Mouse (Mus musculus) G1E-ER4 (cell line): Measurements from ENCODE around the gene Prr14. TPM values are rescaled to one million over a fixed set of nuclear protein-coding genes. Genes with fewer than 3 reads are reported as not detected.
"Not testable (repeated sequence)": the region's sequence is repeated elsewhere in the genome, so short reads cannot be mapped to it uniquely, and the experiment has no call there.

ENCODE experiments used
- GATA1 ChIP-seq: IDR thresholded peaks from one replicate; pipeline ENCODE4 v1.8.0; 2012; ENCODE audit warnings: low read length, inconsistent platforms
- polyA plus RNA-seq: library from polyadenylated mRNA; stranded (reverse); fragments of >175 nt; gene quantifications from 2 replicates; pipeline ENCODE4 v1.2.3, GENCODE M21; 2012

Prr14 gene
- 62.8 and 67.0 TPM in 2 replicates for polyA plus RNA-seq

- not testable (repeated sequence) for TF ChIP-seq GATA1
These were observed at the start of gene Prr14 for GRCm38 (mm10) chr7:127459311-127459710. TSS of gene Prr14 (plus strand) at chr7:127459611.

DNA sequence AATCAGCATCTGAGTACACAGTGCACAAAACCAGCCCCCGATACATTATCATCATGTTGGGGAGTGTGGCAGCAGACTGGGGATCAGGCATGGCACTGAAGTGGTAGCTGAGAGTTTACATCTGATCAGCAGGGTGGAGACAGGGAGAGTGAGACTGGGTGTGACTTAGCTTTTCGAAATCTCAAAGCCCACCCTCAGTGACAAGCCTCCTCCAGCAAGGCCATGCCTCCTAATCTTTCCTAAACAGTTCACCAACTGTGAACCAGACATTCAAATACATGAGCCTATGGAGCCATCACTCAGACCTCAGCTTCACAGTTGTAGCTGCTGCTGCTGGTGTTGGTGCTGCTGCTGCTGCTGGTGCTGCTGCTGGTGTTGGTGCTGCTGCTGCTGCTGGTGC, 48.0 kb upstream of the Prr14 start:
- TF ChIP-seq GATA1, result no peak

DNA sequence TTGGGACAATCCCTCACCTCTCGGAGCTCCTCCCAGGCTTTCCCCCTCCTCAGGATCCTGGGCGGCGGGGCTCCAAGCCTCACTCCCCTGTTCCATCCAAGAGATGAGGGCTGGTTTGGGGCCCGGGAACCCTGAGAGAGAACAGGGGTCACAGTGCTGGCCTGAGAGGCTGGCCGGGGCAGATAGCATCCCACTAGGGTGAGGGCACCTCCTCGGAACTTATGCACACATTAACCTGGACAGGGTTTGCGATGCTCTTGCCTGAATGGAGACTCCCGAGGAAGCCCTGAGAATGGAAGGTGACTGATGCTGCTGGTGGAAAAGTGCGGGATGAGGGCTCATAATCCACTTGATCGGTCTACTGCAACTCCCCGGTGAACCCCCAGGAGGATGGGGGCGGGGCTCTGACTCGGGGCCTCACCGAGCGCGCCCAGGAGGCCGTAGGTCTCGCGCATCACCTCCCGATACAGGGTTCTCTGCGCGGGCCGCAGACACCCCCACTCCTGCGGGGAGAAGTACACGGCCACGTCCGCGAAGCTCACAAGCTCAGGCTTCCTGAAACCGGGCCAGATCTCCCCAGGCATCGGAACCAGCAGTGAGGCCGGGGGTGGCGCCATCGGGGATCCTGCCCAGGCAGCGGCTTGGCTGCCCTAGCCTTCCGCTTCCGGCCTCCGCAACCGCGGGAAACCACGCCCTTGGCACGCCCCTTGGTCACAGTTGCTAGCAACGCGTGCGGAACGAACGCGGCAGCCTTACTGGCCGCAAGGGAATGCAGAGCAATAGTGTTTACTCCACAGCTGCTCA, 37.8 kb upstream of the Prr14 start, which contains the start of gene Zfp688:
Zfp688 (minus strand) TSS at position 681 of the 804 bp plus-strand sequence.
- no peak for TF ChIP-seq GATA1

DNA sequence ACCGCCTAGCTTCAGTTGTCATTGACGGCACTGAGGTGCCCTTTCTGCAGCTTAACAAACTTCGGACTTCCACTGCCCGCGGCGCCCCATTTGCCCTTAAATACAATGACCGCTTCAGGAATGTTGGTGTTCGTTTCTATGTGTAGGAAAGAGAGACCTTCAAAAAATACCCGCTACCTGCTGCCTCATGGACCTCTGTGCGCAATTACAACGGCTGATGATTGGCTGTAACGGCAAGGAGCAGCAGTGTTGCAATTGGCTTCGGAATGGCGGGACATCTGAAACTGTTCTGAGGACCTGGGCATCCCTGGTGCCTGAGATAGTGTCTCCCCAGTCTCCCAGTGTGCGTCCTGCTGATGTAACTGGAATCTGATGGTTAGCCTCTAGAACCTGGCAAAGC, 37.2 kb upstream of the Prr14 start:
- no peak for TF ChIP-seq GATA1

GRCm38 (mm10) chr7:127425291-127425690, 34.1 kb upstream of the Prr14 start:
- TF ChIP-seq GATA1, result no peak

DNA sequence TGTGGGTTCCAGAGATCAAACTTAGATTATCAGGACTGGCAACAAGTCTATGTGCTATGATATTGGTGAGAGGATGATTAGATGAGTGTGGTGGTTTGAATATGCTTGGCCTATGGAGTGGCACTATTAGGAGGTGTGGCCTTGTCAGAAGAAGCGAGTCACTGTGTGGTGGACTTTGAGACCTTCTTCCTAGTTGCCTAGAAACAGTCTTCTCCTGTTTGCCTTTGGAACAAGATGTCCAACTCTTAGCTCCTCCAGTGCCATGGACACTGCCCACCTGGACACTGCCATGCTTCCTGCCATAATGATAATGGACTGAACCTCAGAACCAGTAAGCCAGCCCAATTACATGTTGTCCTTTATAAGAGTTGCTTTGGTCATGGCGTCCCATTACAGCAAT, 33.5 kb upstream of the Prr14 start:
- no peak for TF ChIP-seq GATA1

DNA sequence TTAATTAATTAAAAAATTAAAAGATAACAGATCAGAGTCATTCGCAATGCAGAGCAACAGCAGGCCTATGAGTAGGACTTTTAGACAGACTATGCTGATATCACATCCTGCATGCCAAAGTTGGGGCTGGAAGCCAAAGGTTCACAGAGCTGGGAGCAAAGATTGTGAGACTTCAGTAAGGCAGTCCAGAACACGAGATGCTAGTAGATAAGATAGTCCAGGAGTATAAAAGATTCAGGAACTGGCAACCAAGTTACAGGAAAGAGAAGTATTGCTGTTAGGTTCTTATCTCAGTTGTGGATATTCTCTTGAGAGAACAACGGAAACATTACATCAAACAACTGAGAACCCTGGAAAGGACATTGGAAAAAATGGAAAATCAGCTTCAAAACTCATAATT, 33.1 kb upstream of the Prr14 start:
- TF ChIP-seq GATA1, result no peak

- no peak for TF ChIP-seq GATA1
These were observed 24.2 kb upstream of the Prr14 start for GRCm38 (mm10) chr7:127435206-127435605.

DNA sequence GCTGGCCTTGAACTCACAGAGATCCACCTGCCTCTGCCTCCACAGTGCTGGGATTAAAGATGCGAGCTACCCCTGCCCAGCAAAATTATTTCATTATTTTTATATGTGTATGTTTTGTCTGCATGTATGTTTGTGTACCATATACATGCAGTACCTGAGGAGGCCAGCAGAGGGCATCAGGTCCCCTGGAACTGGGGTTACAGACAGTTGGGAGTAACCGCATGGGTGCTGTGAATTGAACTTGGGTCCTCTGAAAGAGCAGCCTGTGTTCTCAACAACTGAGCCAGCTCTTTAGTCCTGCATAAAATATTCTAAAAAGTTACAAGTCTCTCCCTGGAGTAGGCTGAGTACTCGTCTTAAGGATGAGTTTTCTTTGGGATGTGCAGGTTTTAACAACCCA, 21.7 kb upstream of the Prr14 start:
- TF ChIP-seq GATA1, result no peak

DNA sequence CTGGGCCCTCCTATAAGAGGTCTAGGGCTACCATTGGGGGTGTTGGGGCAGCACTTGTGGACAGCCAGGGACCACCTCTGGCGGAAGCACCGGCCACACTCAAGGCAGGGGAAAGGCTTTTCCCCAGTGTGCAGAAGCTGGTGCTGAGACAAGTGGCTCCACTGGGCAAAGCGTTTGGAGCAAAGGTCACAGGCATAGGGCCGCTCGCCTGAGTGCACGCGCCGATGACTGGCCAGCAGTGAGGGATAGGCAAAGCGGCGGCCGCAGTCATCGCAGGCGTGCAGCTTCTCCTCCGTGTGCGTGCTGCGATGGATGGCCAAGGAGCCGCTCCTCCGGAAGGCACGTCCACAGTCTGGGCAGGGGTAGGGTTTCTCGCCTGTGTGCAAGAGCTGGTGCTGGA, 15.4 kb upstream of the Prr14 start:
- TF ChIP-seq GATA1, result no peak

DNA sequence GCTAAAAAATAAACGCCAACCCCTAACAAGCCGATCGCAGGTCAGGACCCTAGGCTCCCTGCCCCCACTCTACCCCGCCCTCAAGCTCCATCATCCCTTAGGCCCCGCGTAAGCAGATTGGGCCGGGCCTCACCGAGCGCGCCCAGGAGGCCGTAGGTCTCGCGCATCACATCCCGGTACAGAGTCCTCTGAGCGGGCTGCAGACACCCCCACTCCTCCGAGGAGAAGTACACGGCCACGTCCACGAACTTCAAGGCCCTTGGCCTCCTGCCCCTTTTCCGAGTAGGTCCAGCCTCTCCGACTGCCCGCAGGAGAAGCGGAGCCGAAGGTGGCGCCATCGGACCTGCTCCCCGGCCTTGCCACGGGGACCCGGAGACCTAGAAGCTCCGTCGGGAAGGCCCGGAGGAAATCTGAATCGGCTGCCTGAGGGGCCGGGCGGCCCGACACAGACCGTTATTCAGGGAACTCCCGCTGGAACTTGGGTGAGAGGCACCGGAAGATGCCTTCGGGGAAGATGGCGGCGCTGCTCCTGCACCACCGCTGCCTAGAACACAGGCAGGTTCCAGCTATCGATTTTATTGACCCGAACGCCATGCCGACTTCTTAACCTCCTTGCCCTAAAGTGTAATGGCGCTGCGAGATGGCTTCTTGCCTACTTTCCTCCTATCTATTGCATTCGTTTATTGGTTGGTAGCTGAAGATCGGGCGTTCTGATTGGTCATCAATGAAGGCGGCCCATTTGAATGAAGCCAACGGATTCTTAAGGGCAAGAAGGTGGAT, 10.7 kb upstream of the Prr14 start, which contains the start of gene Zfp689:
Zfp689 (minus strand) TSS at position 638 of the 780 bp plus-strand sequence.
- TF ChIP-seq GATA1, result no peak

- TF ChIP-seq GATA1, result no peak
These were observed 9.4 kb upstream of the Prr14 start for GRCm38 (mm10) chr7:127449966-127450365.

GRCm38 (mm10) chr7:127453056-127453455, 6.4 kb upstream of the Prr14 start:
- TF ChIP-seq GATA1, result no peak

DNA sequence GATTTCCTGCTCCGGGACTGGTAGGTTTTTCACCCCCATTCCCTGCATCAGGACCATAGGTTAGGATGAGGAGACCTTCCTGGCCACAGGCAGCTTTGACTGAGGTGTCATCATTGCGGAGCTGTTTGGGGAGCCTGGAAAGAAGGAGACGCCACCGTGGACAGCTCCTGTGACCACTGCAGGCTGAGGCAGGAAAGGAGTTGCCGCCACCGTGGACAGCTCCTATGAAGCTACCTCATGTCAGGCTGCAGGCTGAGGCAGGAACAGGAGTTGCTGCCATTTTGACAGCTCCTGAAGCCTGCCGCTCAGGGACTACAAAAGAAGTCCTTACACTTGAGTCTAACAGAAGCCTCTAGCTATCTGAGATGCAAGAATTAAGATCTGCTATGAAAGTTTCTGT, 4.5 kb upstream of the Prr14 start:
- no peak for TF ChIP-seq GATA1

GRCm38 (mm10) chr7:127465191-127465590, 5.8 kb downstream of the Prr14 start:
- TF ChIP-seq GATA1, result no peak

GRCm38 (mm10) chr7:127466606-127467005, 7.2 kb downstream of the Prr14 start:
- TF ChIP-seq GATA1, result no peak

DNA sequence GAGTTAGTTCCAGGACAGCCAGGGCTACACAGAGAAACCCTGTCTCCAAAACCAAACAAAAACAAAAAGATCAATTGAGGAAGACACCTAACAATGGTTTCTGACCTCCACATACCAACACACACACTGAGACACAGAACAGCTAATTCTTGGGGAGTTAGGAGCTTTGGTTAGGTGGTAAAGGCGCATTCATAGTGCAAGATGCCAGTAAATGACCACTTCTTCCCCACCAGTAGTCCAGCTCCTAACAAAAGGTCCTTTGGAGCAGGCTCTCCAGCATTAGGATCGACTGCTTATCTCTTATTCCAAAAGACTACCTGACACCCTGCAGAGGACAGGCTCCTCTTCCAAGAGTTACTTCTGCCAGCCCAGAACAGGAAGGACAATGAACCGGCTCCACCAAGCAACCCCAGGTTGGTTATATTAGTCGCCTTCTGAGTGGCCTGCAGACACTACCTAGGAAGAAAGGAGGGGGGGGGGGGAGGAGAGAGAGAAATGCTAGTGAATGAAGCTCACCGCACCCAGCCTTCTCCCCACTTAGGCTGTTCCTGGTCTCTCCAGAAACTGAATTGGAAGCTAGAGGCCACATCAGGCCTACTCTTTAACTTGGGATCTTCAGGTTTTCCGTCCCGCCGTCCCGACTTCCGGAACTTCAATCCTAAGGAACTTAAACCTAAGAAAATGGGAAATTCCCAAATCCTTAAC, 10.8 kb downstream of the Prr14 start:
- TF ChIP-seq GATA1, result no peak
